Mouse (Mus musculus): ENCODE measurements at regions not wholly inside any gene's neighbourhood (a gene's known extent, or its start where the extent isn't known, plus 50 kb on each side); places are given as distances from the start of the nearest gene placed in this dataset.

DNA sequence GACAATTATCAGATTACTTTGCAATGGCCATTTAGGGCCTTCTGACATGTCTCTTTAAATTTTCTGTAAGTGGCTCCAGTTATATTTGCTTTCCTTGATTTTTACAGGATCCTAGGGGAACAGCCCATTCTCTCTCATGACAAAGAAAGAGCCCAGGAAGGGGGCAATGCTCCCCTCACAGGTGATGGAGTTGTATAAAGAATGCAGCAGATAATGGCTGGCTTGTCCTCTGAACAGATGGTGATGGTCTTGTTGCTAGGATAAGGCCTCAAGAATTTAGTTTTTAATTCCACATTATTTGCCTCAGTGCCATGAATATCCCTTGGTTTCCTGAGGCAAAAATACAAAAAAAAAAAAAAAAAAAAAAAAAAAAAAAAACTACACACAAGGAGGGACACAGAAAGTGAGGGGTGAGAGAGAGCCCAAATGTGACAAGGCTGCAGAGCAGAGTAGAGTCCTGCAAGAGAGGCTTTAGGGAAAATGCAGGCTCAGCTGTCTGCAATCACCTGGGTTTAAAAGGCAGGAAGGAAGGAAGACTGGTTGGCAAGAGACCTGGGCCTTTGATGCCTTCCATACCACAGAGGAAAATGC is 272.8 kb upstream of the Zeb2 start:
- no peak for TF ChIP-seq CTCF (conservative IDR thresholded peaks at IDR 0.05; ENCODE audit: insufficient read depth, insufficient read length, low read depth, low read length)
- no peak for TF ChIP-seq POLR2A (IDR thresholded peaks at IDR 0.05; ENCODE audit: low read depth, low read length)

Measured in kidney, adult 2 months (tissue).